Mouse (Mus musculus): ENCODE data around the gene Ttll9.

DNA sequence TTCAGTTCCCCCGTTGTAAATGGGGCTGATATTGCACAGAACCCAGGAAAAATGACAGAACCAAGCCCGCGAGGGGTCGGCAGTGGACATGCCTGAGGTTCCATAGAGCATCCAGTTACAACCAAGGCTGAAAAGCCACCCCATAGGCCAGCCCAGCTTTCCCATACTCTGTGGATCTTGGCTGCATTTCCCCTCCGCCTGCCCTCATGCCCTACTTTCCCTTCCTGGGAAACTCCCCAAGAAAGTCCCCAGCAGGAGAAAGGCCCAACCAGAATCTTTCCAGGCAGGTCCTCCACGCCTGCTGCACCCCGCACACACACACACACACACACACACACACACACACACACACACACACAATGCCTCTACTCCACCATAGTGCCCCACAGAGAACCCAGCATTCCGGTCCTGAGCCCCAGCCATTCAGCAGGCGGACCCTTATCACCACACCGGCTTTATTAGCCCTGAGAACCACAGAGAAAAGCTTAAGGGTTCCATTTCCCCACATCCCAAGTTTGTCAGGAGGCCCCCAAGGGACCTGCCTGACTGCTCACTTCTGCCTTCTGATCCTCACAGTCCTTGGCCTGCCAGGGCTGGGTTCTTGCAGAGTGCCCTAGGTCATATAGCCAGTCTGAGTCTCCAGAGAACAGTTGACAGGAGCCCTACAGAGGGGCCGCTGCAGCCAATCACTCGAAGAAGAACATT, 30.7 kb upstream of the Ttll9 start:
- no peak for TF ChIP-seq POLR2A (IDR thresholded peaks at IDR 0.05; ENCODE audit: borderline replicate concordance, extremely low read depth, low read depth, low read length)
- no peak for TF ChIP-seq CTCF (IDR thresholded peaks at IDR 0.05; ENCODE audit: insufficient read depth, low read length)
